Mouse (Mus musculus): ENCODE results near the gene Nploc4. TPM values are rescaled to one million over a fixed set of nuclear protein-coding genes. Genes with fewer than 3 reads are reported as not detected.

Gene Nploc4
- polyA plus RNA-seq, 1 experiment from 2014 or later = 15.6 TPM

DNA sequence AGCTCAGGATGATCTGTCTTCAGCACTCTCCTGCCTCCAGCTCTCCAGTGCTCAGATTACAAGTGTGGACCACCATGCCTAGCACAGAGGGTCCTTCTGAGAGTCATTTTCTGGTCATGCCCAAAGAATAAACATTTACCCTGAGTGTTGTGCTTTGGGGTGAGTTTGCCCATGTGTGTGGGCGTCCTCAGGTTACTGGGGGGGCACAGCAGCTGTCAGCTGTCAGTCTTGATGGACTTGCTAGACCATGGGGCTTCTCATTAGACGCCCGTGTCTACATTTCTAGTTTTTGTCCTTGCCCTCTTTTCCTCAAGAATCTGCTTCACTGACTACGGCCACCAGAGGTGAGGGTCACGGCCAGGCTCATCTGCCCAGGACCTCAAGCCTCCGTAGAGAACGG is 9.7 kb upstream of the Nploc4 start:
- ATAC-seq = no peak
- H3K4me3 ChIP-seq (ENCODE audit: low read depth, low read length) = no peak overlapping the region
- no peaks in the 10 kb centered on the region for H3K9me3 ChIP-seq (ENCODE audit: control insufficient read depth)
- H3K4me1 ChIP-seq (replicated peaks; ENCODE audit: control insufficient read depth, insufficient read depth, low read length) = no peaks in the 10 kb centered on the region
- H3K36me3 ChIP-seq (ENCODE audit: control insufficient read depth, insufficient read depth) = no peaks in the 10 kb centered on the region
- no peak overlapping the region for H3K27ac ChIP-seq (ENCODE audit: low read depth, low read length)
- WGBS = 77% methylated on average over 7 of the region's 7 CpGs
- no peak overlapping the region for H3K4me2 ChIP-seq (replicated peaks; ENCODE audit: low read depth)
- no peaks in the 10 kb centered on the region for H3K27me3 ChIP-seq (replicated peaks; ENCODE audit: control insufficient read depth, insufficient read depth, low read length)
- no peak overlapping the region for H3K9ac ChIP-seq (ENCODE audit: low read depth, low read length)
- TF ChIP-seq CTCF (IDR thresholded peaks at IDR 0.05; ENCODE audit: low read depth) = no peak

DNA sequence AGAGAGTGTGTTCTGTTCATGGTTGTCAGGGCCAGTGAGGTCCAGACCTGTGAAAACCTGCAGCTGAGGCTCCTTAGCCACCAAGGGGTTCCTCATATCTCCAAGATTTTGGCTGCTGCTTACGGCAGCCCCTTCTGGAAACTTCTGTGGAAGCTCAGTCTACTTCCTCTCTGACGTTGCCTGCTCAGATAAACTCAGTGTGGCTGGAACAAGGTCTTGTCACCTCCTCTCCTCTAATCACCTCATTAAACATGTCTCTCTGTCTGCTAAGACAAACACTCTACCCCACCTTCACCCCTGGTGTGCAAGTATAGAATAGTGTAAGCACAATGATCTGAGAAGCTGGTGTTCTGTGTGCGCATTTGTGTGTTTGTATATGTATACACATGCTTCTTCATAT is 8.0 kb upstream of the Nploc4 start:
- Histone ChIP-seq H3K9me3 (ENCODE audit: control insufficient read depth) (no peaks in the 10 kb centered on the region), H3K4me1 (replicated peaks; ENCODE audit: control insufficient read depth, insufficient read depth, low read length) (no peaks in the 10 kb centered on the region), H3K27ac (ENCODE audit: low read depth, low read length) (no peak overlapping the region), H3K9ac (ENCODE audit: low read depth, low read length) (no peak overlapping the region), H3K36me3 (ENCODE audit: control insufficient read depth, insufficient read depth) (no peaks in the 10 kb centered on the region), H3K4me2 (replicated peaks; ENCODE audit: low read depth) (no peak overlapping the region), H3K27me3 (replicated peaks; ENCODE audit: control insufficient read depth, insufficient read depth, low read length) (no peaks in the 10 kb centered on the region), H3K4me3 (ENCODE audit: low read depth, low read length) (no peak overlapping the region)
- 58% methylated on average over 3 of the region's 3 CpGs for WGBS
- no peak for TF ChIP-seq CTCF (IDR thresholded peaks at IDR 0.05; ENCODE audit: low read depth)
- ATAC-seq = no peak

DNA sequence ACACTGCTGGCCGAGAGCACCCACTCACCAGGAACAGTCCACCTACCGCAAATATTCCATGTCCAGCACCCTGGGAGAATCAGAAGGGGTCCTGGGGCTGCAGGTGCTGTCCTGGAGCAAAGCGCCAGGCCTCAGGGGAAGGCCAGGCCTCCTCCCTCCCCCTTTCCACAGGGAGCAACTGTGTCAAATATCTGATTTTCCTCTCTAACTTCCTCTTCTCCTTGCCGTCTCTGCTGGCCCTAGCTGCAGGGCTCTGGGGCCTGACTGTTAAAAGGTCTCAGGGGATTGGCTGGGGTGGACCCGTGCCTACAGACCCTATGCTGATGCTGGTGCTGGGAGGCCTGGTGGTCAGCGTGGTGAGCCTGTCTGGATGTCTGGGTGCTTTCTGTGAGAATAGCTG is 6.6 kb upstream of the Nploc4 start:
- ATAC-seq = no peak
- TF ChIP-seq CTCF (IDR thresholded peaks at IDR 0.05; ENCODE audit: low read depth) = no peak
- WGBS = 74% methylated on average over 6 of the region's 6 CpGs

DNA sequence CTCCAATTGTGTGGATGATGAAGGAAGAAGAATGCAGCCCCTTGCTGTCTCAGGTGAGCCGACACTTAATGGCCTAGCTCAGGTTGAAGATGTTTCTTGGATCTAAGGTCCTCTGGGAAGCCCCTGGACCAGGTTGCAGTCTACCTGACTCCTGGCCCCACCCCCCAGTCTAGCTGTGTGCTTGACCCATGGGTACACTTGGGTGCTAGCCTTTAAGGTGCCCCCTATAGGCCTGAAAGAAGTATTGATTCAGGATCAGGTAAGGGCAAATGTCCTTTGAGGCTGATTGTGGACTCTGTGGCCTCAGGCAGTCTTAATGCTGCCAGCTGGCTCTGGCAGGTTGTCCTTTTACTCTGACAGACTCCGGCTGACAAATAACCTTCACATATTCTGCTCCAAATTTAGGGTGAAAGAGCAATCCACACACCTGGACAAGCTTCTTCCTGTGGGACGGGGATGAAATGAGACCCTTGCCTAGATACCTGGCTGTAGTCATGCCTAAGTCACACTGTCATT is 5.3 kb upstream of the Nploc4 start:
- Histone ChIP-seq H3K36me3 (ENCODE audit: control insufficient read depth, insufficient read depth) (no peaks in the 10 kb centered on the region), H3K4me1 (replicated peaks; ENCODE audit: control insufficient read depth, insufficient read depth, low read length) (no peaks in the 10 kb centered on the region), H3K9ac (ENCODE audit: low read depth, low read length) (no peak overlapping the region), H3K4me3 (ENCODE audit: low read depth, low read length) (no peak overlapping the region), H3K27me3 (replicated peaks; ENCODE audit: control insufficient read depth, insufficient read depth, low read length) (no peaks in the 10 kb centered on the region), H3K9me3 (ENCODE audit: control insufficient read depth) (no peaks in the 10 kb centered on the region), H3K27ac (ENCODE audit: low read depth, low read length) (no peak overlapping the region), H3K4me2 (replicated peaks; ENCODE audit: low read depth) (no peak overlapping the region)
- TF ChIP-seq CTCF (IDR thresholded peaks at IDR 0.05; ENCODE audit: low read depth) = 0 out of 2 replicates have a peak, but pooled peaks have one; percentile 15
- WGBS = 90% methylated on average over 3 of the region's 3 CpGs
- ATAC-seq = no peak

More for the DNA sequence above, 6.6 kb upstream of the Nploc4 start:
- no peaks in the 10 kb centered on the region for H3K4me1 ChIP-seq (replicated peaks; ENCODE audit: control insufficient read depth, insufficient read depth, low read length)
- no peak overlapping the region for H3K9ac ChIP-seq (ENCODE audit: low read depth, low read length)
- no peaks in the 10 kb centered on the region for H3K27me3 ChIP-seq (replicated peaks; ENCODE audit: control insufficient read depth, insufficient read depth, low read length)
- no peak overlapping the region for H3K4me3 ChIP-seq (ENCODE audit: low read depth, low read length)
- no peak overlapping the region for H3K4me2 ChIP-seq (replicated peaks; ENCODE audit: low read depth)
- no peaks in the 10 kb centered on the region for H3K9me3 ChIP-seq (ENCODE audit: control insufficient read depth)
- no peak overlapping the region for H3K27ac ChIP-seq (ENCODE audit: low read depth, low read length)
- H3K36me3 ChIP-seq (ENCODE audit: control insufficient read depth, insufficient read depth) = no peaks in the 10 kb centered on the region

DNA sequence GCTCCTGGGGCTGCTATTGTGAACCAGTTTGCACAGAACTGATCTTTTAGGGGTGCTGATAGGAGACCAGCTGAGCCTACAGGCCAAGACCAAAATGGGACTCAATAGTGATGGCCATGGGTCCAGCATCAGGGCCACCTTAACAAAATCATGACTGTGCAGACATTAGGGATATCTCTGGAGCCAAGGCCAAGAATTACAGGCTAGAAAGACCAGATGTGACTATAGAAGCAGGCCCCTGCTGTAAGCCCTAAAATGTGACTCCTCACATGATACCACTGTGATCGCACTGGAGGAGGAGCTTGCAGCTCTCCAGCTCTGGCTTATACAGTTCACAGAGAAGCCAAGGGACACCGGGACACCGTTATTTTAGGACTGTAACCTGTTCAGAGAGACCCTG is 4.8 kb upstream of the Nploc4 start, which contains the start of gene Tspan10:
Gene Tspan10 (plus strand): TSS at position 301 of the 400 bp plus-strand sequence.
- Histone ChIP-seq H3K9me3 (ENCODE audit: control insufficient read depth) (no peaks in the 10 kb centered on the region), H3K27me3 (replicated peaks; ENCODE audit: control insufficient read depth, insufficient read depth, low read length) (no peaks in the 10 kb centered on the region), H3K4me3 (ENCODE audit: low read depth, low read length) (no peak within 1 kb of the TSS), H3K4me1 (replicated peaks; ENCODE audit: control insufficient read depth, insufficient read depth, low read length) (no peaks in the 10 kb centered on the region), H3K36me3 (ENCODE audit: control insufficient read depth, insufficient read depth) (no peaks in the 10 kb centered on the region), H3K4me2 (replicated peaks; ENCODE audit: low read depth) (no peak within 1 kb of the TSS), H3K27ac (ENCODE audit: low read depth, low read length) (no peak within 1 kb of the TSS), H3K9ac (ENCODE audit: low read depth, low read length) (no peak within 1 kb of the TSS)
- ATAC-seq = no peak
- 90% methylated on average over 3 of the region's 3 CpGs for WGBS
- no peak for TF ChIP-seq CTCF (IDR thresholded peaks at IDR 0.05; ENCODE audit: low read depth)

DNA sequence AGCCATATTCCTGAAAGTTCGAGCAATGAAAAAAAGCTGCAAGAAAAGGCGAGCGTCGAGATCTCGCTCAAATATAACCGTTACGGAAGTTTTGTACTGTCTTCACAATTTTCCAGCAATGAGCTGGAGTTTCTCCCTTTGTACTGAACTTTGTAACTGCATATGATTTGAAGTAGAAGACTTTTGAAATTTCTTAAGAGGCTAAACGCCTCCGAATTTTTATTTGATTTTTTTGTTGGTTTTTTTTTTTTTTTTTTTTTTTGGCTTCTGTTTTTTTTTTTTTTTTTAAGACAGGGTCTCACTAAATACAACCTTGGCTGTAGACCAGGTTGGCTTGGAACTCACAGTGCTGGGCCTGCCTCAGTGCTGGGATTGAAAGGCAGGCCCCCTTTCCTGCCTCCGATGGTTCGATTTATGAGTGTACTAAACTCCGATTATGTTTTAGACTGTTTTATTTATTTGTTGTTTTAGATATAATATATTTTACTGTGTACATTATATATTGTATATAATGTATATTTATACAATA is 413 bp upstream of the Nploc4 start:
- Histone ChIP-seq H3K9ac (ENCODE audit: low read depth, low read length) (peak overlapping the region; percentile 92), H3K4me2 (replicated peaks; ENCODE audit: low read depth) (peak overlapping the region; percentile 63), H3K9me3 (ENCODE audit: control insufficient read depth) (no peaks in the 10 kb centered on the region), H3K4me1 (replicated peaks; ENCODE audit: control insufficient read depth, insufficient read depth, low read length) (no peaks in the 10 kb centered on the region; the same call in 1 of the 2 replicates), H3K27ac (ENCODE audit: low read depth, low read length) (peak overlapping the region; percentile 80; the same call in 1 of the 2 replicates), H3K27me3 (replicated peaks; ENCODE audit: control insufficient read depth, insufficient read depth, low read length) (no peaks in the 10 kb centered on the region), H3K4me3 (ENCODE audit: low read depth, low read length) (peak overlapping the region; percentile 95), H3K36me3 (ENCODE audit: control insufficient read depth, insufficient read depth) (peaks cover 10% of the 10 kb centered on the region)
- no peak for TF ChIP-seq CTCF (IDR thresholded peaks at IDR 0.05; ENCODE audit: low read depth)
- WGBS = 24% methylated on average over 12 of the region's 12 CpGs
- no peak for ATAC-seq

All from intestine, postnatal 0 days (tissue).